Mouse (Mus musculus) heart, embryonic 12.5 days (tissue): ENCODE data around the gene Mindy4. TPM values are rescaled to one million over a fixed set of nuclear protein-coding genes. Genes with fewer than 3 reads are reported as not detected.

Source experiments
- ATAC-seq: fragments of 200-750 bp; cut with Nextera tagmentation; 2 replicates; pipeline ENCODE4 v1.8.0; 2017; ENCODE audit warnings: moderate TSS enrichment, moderate library complexity; ENCODE audit not compliant: insufficient number of reproducible peaks, low FRiP score
- H3K27ac ChIP-seq: fragments of 300-500 bp; sonication (generic); 2 replicates; pipeline ENCODE4 v1.5.1; 2016; ENCODE audit warnings: mild to moderate bottlenecking, moderate library complexity; ENCODE audit not compliant: poor library complexity, severe bottlenecking
- H3K27me3 ChIP-seq: fragments of 300-500 bp; sonication (generic); replicated peaks from 2 replicates; pipeline ENCODE4 v1.6.1; 2016; ENCODE audit warnings: mild to moderate bottlenecking, moderate library complexity
- H3K36me3 ChIP-seq: fragments of 300-500 bp; sonication (generic); 2 replicates; pipeline ENCODE4 v1.6.1; 2016; ENCODE audit warnings: mild to moderate bottlenecking, moderate library complexity
- H3K4me1 ChIP-seq: fragments of 300-500 bp; sonication (generic); replicated peaks from 2 replicates; pipeline ENCODE4 v1.6.1; 2016; ENCODE audit warnings: mild to moderate bottlenecking
- H3K4me2 ChIP-seq: fragments of 300-500 bp; sonication (generic); 2 replicates; pipeline ENCODE4 v1.6.1; 2016; ENCODE audit warnings: mild to moderate bottlenecking, moderate library complexity
- H3K4me3 ChIP-seq: fragments of 300-500 bp; sonication (generic); 2 replicates; pipeline ENCODE4 v1.5.1; 2016; ENCODE audit warnings: mild to moderate bottlenecking
- H3K9ac ChIP-seq: fragments of 300-500 bp; sonication (generic); 2 replicates; pipeline ENCODE4 v1.6.1; 2016; ENCODE audit warnings: mild to moderate bottlenecking, moderate library complexity
- H3K9me3 ChIP-seq: fragments of 300-500 bp; sonication (generic); replicated peaks from 2 replicates; pipeline ENCODE4 v1.6.1; 2016; ENCODE audit warnings: mild to moderate bottlenecking, moderate library complexity
- WGBS: fragments of 180-500 bp; shearing (Covaris S2); methylation state at CpG from one replicate; pipeline ENCODE4 v1.1.7; 2016; 5-methylcytosine and 5-hydroxymethylcytosine counted together
- polyA plus RNA-seq: library from polyadenylated mRNA; unstranded; fragments of >200 nt; fragmentation: Nextera tagmentation; extraction: Ambion mirVana; gene quantifications from 2 replicates; pipeline ENCODE4 v1.2.1, GENCODE M21; 2016

Gene Mindy4
- polyA plus RNA-seq, 1 experiment from 2014 or later: 7.8 TPM

GRCm38 (mm10) chr6:55300704-55301103 lies 97.5 kb downstream of the Mindy4 start:
- H3K9ac ChIP-seq: no peak overlapping the region
- WGBS: 67% methylated on average over 11 of the region's 11 CpGs
- H3K4me2 ChIP-seq: no peak overlapping the region
- H3K27me3 ChIP-seq: 0 out of 2 replicates have a peak, but pooled peaks cover 8% of the 10 kb centered on the region
- H3K27ac ChIP-seq: no peak overlapping the region
- H3K4me1 ChIP-seq: no peaks in the 10 kb centered on the region
- no peak for ATAC-seq
- no peak overlapping the region for H3K4me3 ChIP-seq
- H3K9me3 ChIP-seq: no peaks in the 10 kb centered on the region
- peaks cover 3% of the 10 kb centered on the region; the same call in 1 of the 2 replicates for H3K36me3 ChIP-seq

GRCm38 (mm10) chr6:55310179-55310578 lies 107.0 kb downstream of the Mindy4 start:
- no peaks in the 10 kb centered on the region for H3K9me3 ChIP-seq
- H3K27me3 ChIP-seq: peaks cover 39% of the 10 kb centered on the region
- H3K4me1 ChIP-seq: peaks cover 13% of the 10 kb centered on the region
- no peak overlapping the region for H3K4me3 ChIP-seq
- 27% methylated on average over 2 of the region's 2 CpGs for WGBS
- no peak overlapping the region for H3K27ac ChIP-seq
- H3K4me2 ChIP-seq: no peak overlapping the region
- no peaks in the 10 kb centered on the region for H3K36me3 ChIP-seq
- no peak for ATAC-seq
- no peak overlapping the region for H3K9ac ChIP-seq

GRCm38 (mm10) chr6:55311962-55312361 lies 108.8 kb downstream of the Mindy4 start:
- no peak for ATAC-seq
- Histone ChIP-seq H3K9ac (no peak overlapping the region), H3K4me3 (no peak overlapping the region), H3K36me3 (no peaks in the 10 kb centered on the region), H3K9me3 (no peaks in the 10 kb centered on the region), H3K27ac (no peak overlapping the region), H3K4me2 (no peak overlapping the region), H3K27me3 (peaks cover 27% of the 10 kb centered on the region), H3K4me1 (peaks cover 10% of the 10 kb centered on the region)
- WGBS: 46% methylated on average over 5 of the region's 5 CpGs

GRCm38 (mm10) chr6:55313893-55314292 lies 110.7 kb downstream of the Mindy4 start:
- Histone ChIP-seq H3K27me3 (peaks cover 17% of the 10 kb centered on the region), H3K9me3 (no peaks in the 10 kb centered on the region), H3K27ac (no peak overlapping the region), H3K4me3 (no peak overlapping the region), H3K9ac (no peak overlapping the region), H3K36me3 (no peaks in the 10 kb centered on the region), H3K4me2 (no peak overlapping the region), H3K4me1 (peaks cover 14% of the 10 kb centered on the region)
- WGBS: 81% methylated on average over 4 of the region's 4 CpGs
- no peak for ATAC-seq

- no peaks in the 10 kb centered on the region for H3K36me3 ChIP-seq
- H3K4me2 ChIP-seq: no peak overlapping the region
- H3K27me3 ChIP-seq: peaks cover 17% of the 10 kb centered on the region
- no peak for ATAC-seq
- no peak overlapping the region for H3K4me3 ChIP-seq
- H3K9ac ChIP-seq: no peak overlapping the region
- 84% methylated on average over 8 of the region's 8 CpGs for WGBS
- no peaks in the 10 kb centered on the region for H3K9me3 ChIP-seq
- peaks cover 20% of the 10 kb centered on the region for H3K4me1 ChIP-seq
- no peak overlapping the region for H3K27ac ChIP-seq
Measured at GRCm38 (mm10) chr6:55314628-55315027, 111.4 kb downstream of the Mindy4 start.

GRCm38 (mm10) chr6:55318597-55318996 lies 115.4 kb downstream of the Mindy4 start:
- no peaks in the 10 kb centered on the region for H3K36me3 ChIP-seq
- H3K4me2 ChIP-seq: no peak overlapping the region
- H3K9ac ChIP-seq: no peak overlapping the region
- ATAC-seq: no peak
- 0 out of 2 replicates have a peak, but pooled peaks cover 8% of the 10 kb centered on the region for H3K27me3 ChIP-seq
- peaks cover 37% of the 10 kb centered on the region for H3K4me1 ChIP-seq
- H3K4me3 ChIP-seq: no peak overlapping the region
- 81% methylated on average over 3 of the region's 3 CpGs for WGBS
- H3K27ac ChIP-seq: no peak overlapping the region
- H3K9me3 ChIP-seq: no peaks in the 10 kb centered on the region

- Histone ChIP-seq H3K9me3 (no peaks in the 10 kb centered on the region), H3K27ac (peak overlapping the region; percentile 45), H3K9ac (no peak overlapping the region), H3K4me1 (peaks cover 40% of the 10 kb centered on the region), H3K36me3 (no peaks in the 10 kb centered on the region), H3K4me2 (no peak overlapping the region), H3K4me3 (no peak overlapping the region), H3K27me3 (no peaks in the 10 kb centered on the region)
- ATAC-seq: peak; percentile 62
- 56% methylated on average over 14 of the region's 14 CpGs for WGBS
Measured at GRCm38 (mm10) chr6:55319585-55320551, 116.7 kb downstream of the Mindy4 start.

GRCm38 (mm10) chr6:55320894-55321293 lies 117.7 kb downstream of the Mindy4 start:
- H3K36me3 ChIP-seq: no peaks in the 10 kb centered on the region
- no peak overlapping the region for H3K27ac ChIP-seq
- no peaks in the 10 kb centered on the region for H3K9me3 ChIP-seq
- H3K4me2 ChIP-seq: no peak overlapping the region
- no peak overlapping the region for H3K4me3 ChIP-seq
- ATAC-seq: no peak
- peaks cover 41% of the 10 kb centered on the region for H3K4me1 ChIP-seq
- WGBS: 45% methylated on average over 4 of the region's 4 CpGs
- no peaks in the 10 kb centered on the region for H3K27me3 ChIP-seq
- H3K9ac ChIP-seq: no peak overlapping the region

- H3K9me3 ChIP-seq: no peaks in the 10 kb centered on the region
- H3K4me2 ChIP-seq: no peak overlapping the region
- no peak overlapping the region for H3K4me3 ChIP-seq
- 61% methylated on average over 6 of the region's 6 CpGs for WGBS
- H3K27me3 ChIP-seq: no peaks in the 10 kb centered on the region
- no peak overlapping the region for H3K9ac ChIP-seq
- no peak overlapping the region for H3K27ac ChIP-seq
- no peak for ATAC-seq
- H3K4me1 ChIP-seq: peaks cover 47% of the 10 kb centered on the region
- no peaks in the 10 kb centered on the region for H3K36me3 ChIP-seq
Measured at GRCm38 (mm10) chr6:55321518-55321917, 118.3 kb downstream of the Mindy4 start.

GRCm38 (mm10) chr6:55322980-55323379 lies 119.8 kb downstream of the Mindy4 start:
- Histone ChIP-seq H3K9me3 (no peaks in the 10 kb centered on the region), H3K4me2 (no peak overlapping the region), H3K9ac (no peak overlapping the region), H3K27me3 (no peaks in the 10 kb centered on the region), H3K36me3 (no peaks in the 10 kb centered on the region), H3K4me3 (no peak overlapping the region), H3K27ac (no peak overlapping the region), H3K4me1 (peaks cover 60% of the 10 kb centered on the region)
- WGBS: 76% methylated on average over 2 of the region's 2 CpGs
- ATAC-seq: no peak

GRCm38 (mm10) chr6:55323908-55324634 lies 120.9 kb downstream of the Mindy4 start:
- WGBS: 62% methylated on average over 17 of the region's 17 CpGs
- no peak overlapping the region for H3K27ac ChIP-seq
- H3K9ac ChIP-seq: no peak overlapping the region
- H3K36me3 ChIP-seq: no peaks in the 10 kb centered on the region
- no peak overlapping the region for H3K4me2 ChIP-seq
- no peak for ATAC-seq
- H3K4me1 ChIP-seq: peaks cover 58% of the 10 kb centered on the region
- 0 out of 2 replicates have a peak, but pooled peaks cover 5% of the 10 kb centered on the region for H3K27me3 ChIP-seq
- no peaks in the 10 kb centered on the region for H3K9me3 ChIP-seq
- H3K4me3 ChIP-seq: no peak overlapping the region
